Mouse (Mus musculus) small intestine, adult 2 months (tissue): Measurements from ENCODE around the gene Adgrf3.

ENCODE experiments used
- CTCF ChIP-seq: fragments of 200-500 bp; IDR thresholded peaks from 2 replicates; pipeline ENCODE4 v1.5.1; 2012; ENCODE audit warnings: low read depth, mild to moderate bottlenecking, control low read depth, inconsistent platforms, low read length, moderate library complexity, mixed read lengths; ENCODE audit not compliant: insufficient replicate concordance, insufficient read length; ENCODE audit errors: extremely low read depth
- POLR2A ChIP-seq: fragments of 200-500 bp; IDR thresholded peaks from 2 replicates; pipeline ENCODE4 v1.6.1; 2012; ENCODE audit warnings: low read depth, mild to moderate bottlenecking, control low read depth, inconsistent platforms, low read length, moderate library complexity

DNA sequence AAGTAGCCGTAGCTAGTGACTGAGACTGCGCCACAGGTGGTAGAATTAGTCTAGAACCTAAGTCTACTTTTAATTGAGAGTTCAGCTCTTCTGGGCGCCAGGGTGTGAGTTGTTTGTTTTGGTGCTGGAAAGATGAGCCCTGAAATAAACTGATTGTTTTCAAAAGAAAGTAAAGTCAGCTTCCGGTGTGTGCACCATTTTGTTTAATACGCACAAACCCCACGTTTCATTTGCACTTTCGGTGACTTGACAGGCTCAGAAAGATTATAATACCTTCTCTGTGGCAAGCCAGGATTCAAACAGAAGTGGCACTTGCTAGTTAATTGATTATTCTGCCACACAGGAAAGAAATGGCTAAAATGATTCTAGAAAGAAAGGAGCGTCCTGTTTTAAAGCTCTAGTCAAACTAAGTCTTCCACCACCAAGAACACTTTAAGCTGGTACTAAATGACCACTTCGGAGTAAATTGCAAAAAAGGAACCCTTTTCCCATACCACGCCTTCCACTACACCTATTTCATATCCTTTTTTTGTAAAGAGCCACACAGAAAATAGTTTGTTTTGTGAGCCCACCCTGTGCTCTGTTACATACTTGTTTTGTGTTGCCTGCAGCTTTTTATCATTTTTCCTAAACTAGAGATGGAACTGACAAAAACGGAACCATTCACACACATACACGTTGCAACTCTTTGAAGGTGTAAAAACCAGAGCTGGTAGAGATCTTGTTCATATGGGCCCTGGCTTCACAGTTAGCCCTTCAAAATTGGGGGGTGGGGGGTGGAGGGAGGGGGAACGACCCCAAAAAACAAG is 49.5 kb downstream of the Adgrf3 start:
- TF ChIP-seq CTCF (no peak), POLR2A (no peak)
